Mouse (Mus musculus): ENCODE measurements around the gene Tspan14.

The Tspan14 gene

GRCm38 (mm10) chr14:40952301-40952700, 14.3 kb downstream of the Tspan14 start:
- no peak for DNase-seq (ENCODE audit: low spot score)

DNA sequence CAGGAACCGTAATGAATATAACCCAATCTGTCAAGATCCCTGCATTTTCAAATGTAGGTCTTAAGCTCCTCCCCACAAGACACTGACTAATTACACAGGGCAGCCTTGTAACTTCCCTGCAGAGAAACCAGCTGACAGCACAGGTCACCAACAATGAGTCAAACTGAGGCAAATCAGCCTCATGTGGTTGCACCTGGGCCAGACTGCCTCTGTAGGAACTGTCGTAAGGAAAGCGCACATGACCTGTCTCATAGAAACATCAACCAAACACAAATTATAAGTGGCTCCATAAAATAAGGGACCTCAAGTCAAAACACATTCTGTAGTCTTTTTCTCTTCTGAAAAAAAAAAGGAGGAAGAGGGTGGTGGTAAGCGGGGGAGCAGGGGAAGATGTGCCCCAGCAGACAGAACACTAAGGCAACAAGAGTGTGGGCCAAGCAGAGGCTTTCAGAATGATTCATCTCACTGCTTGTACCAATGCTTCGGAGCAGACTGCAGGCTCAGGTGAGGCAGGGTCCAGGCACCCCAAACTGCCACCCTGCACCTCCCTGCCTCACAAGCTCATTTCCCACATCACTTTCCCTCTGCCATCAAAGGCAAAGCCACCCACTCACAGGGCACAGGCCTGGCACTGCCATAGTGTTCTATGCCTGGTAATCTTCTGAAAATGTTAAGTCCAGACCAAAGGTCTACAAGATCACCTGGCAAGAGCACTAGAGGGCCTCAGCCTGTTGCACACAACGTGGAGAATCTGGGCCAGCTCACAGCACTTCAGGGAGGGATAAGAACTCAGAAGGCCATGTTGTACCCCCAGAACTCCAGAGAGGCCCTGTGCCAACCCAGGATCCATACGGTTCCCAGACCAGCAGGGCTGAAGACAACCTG, 16.6 kb downstream of the Tspan14 start:
- DNase-seq (ENCODE audit: low spot score) = no peak

GRCm38 (mm10) chr14:40949047-40949446, 17.6 kb downstream of the Tspan14 start:
- DNase-seq (ENCODE audit: low spot score) = no peak

DNA sequence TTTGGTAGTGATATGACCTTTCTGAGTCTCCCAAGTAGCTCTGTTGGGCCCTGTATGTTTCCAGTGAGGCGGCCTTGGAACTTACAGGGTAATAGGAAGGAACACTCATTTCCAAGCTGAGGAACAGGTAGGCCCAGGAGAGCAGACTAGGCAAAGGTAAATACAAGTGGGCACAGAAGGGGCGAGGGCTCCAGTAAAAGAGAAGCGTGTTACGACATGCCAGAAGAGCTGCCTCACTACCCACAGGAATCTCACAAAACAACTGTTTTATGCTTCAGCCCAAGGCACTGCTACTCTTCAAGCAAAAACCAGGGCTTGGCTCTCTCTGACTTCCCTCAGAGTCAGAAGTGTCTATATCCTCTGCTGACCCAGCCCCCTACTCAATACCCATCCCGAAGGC, 18.1 kb downstream of the Tspan14 start:
- no peak for DNase-seq (ENCODE audit: low spot score)

- peak; percentile 53 for DNase-seq (ENCODE audit: low spot score)
Measured at GRCm38 (mm10) chr14:40947431-40948394, 18.9 kb downstream of the Tspan14 start.

- DNase-seq (ENCODE audit: low spot score) = no peak
Measured at GRCm38 (mm10) chr14:40943802-40944201, 22.8 kb downstream of the Tspan14 start.

- no peak for DNase-seq (ENCODE audit: low spot score)
Measured at GRCm38 (mm10) chr14:40942429-40942828, 24.2 kb downstream of the Tspan14 start.

DNA sequence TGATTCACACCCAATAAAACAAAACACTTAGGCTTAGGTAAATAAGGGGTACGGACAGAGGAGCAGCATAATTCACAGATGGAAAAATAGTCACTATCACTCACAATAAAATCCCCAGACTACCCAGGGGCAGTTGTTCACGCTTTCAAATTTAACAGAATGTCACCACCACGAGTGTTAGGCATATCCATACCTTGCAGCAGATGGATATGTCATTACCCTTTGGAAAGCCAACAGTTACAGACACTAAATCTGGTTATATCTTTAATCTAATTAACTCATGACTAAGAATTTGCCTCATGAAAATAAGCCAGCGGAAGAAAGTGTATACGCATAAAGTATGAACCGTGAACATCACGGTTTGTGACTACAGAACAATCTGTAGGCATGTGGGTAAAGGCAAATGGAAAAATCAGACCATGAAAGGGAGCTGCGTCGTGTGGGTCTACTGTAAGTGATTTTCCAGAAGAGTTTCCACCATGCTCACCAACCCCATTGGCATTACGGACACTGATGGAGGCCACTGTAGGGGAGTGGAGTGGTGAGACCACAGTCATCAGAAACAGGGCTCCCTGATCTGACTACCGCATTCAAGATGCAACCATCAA, 28.1 kb downstream of the Tspan14 start:
- DNase-seq (ENCODE audit: low spot score) = no peak

- DNase-seq (ENCODE audit: low spot score) = no peak
Measured at GRCm38 (mm10) chr14:40937052-40937451, 29.6 kb downstream of the Tspan14 start.

- DNase-seq (ENCODE audit: low spot score) = no peak
Measured at GRCm38 (mm10) chr14:40935481-40935880, 31.1 kb downstream of the Tspan14 start.

GRCm38 (mm10) chr14:40935054-40935453, 31.6 kb downstream of the Tspan14 start:
- no peak for DNase-seq (ENCODE audit: low spot score)

DNA sequence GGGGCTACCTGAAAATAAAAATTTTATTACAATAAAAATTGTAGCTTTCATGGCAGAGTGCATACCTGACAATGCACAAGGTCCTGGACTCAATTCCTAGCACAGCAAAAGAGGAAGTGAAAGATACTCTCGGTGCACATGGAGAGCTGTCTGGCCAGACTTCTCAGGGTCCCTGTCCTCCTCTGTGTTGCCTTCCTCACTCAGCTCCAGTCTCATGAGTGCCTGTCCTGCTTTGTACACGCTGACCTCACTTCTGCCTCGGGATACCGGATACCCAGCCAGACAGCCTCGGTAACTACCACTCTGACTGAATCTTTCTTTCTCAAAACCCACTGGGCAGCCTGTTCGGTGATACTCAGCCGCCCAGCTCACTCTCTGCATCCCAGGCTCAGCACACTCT, 33.3 kb downstream of the Tspan14 start:
- DNase-seq (ENCODE audit: low spot score) = no peak

GRCm38 (mm10) chr14:40932225-40932624, 34.4 kb downstream of the Tspan14 start:
- no peak for DNase-seq (ENCODE audit: low spot score)

DNA sequence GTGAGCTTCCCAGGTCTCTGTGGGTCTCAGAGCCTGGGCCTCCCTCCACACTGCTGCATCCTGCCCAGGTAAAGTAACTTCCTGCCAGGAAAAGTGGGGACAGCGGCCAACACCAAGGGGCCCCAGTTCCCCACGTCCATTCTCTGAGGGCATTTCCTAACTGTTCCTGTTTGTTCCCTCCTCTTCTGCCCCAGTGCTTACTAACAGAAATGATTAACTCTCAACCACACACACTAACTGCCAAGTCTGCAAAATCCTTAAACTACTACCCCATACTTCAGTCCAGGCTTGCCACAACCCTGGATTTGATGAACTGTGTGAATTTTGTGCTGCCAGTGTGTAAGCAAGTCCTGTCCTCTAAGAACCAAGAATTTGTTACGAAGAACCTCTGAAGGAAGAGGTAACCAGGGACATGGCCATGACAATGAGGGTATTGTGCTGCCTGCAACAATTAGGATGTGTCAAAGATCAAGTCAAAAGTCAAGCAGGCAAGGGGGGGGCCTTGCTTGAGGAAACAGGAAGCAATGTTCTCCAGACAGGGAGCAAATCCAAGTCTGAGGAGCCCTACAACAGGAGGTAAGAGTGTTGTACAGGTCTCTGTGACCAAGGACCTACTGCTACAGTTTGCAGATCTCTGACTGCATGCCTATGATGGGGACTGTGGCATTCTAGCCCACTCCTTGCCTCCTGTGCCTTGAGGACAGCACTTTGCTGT, 35.3 kb downstream of the Tspan14 start:
- DNase-seq (ENCODE audit: low spot score) = no peak

DNA sequence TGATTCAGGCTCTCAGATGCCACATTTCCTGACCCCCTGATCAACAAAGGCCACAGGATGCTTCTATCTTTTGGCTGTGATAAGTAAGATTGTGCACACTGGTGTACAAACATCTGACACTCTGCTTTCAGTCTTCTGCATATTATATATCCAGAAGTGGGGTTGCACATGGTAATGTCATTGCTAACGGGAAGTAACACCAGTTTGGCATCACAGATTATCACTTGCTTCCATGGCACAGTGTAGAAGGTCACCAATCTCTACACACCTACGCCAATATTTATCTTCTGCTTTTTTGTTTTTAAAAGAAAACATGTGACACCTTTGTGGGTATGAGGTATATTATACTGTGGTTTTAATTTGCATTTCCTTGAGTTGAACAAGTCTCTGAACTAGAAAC, 36.7 kb downstream of the Tspan14 start:
- no peak for DNase-seq (ENCODE audit: low spot score)

- no peak for DNase-seq (ENCODE audit: low spot score)
Measured at GRCm38 (mm10) chr14:40928897-40929296, 37.7 kb downstream of the Tspan14 start.

DNA sequence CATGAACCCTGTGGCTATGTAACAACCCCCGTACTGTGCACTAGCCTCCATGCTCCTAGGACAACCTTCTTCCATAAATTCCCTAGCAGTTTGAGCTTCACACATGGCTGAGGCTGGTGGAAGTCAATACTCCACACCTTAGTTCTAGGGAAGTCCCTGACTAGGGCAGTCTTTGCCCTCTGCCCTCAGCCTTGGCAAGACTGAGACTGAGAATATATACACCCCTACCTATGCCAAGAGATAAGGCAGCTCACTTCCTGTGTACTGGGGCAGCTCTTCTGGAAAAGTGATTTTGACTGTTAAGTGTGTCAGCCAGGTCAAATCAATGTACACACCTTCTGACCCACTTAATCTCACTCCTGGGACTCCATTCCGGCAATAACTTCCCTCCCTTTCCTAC, 39.6 kb downstream of the Tspan14 start:
- DNase-seq (ENCODE audit: low spot score) = no peak

DNA sequence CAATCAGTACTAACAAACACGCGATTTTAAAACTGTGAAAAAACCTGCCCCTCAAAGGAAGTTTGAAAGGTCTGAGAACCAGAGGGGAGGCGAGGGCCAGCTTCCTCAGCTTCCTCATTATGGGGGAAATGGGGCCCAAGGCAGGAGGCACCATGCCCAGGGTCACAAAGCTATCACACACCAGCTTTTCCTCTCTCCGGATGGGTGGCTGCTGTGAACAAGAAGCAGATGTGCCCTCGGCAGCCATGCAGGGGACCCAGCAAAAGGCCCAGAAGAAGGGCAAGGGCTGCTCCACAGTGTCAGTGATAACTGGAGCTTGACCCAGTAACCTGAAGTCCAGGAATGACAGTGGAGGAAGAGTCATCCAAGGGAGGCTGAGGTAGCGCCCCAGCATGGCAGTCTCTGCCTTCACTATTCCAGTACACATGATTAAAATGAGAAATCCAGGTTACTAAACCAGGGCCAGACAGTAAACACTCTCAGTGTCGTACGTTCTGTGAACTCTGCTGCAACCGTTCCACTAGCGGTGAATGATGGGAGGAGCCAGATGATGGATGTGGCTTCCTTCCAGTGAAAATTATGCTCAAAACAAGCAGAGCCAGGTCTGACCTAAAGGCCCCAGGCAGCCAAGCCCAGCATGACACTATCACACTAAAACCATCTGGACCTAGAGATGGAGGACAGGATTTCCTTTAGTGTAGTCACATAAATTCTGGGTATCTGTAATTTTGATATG, 42.1 kb downstream of the Tspan14 start:
- DNase-seq (ENCODE audit: low spot score) = no peak

- no peak for DNase-seq (ENCODE audit: low spot score)
Measured at GRCm38 (mm10) chr14:40921241-40921640, 45.4 kb downstream of the Tspan14 start.

DNA sequence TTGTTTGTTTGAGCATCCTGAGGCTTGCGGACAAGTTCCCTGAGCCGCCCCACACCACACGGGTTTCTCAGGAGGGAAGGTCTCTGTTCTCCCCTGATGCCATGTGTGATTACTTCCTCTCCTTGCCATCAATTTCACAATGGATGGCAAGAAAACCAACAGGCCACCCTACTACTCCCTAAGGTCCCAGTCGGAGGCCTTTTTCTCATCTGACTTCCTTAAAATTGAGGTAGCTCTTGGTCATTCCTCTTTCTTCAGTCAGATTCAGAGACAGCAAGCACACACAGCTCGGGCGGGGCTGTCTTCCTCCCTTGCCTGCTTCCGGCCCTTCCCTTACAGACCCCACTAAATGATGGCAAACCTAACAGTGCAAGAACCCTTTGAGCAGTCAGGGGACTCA, 47.1 kb downstream of the Tspan14 start:
- no peak for DNase-seq (ENCODE audit: low spot score)

DNA sequence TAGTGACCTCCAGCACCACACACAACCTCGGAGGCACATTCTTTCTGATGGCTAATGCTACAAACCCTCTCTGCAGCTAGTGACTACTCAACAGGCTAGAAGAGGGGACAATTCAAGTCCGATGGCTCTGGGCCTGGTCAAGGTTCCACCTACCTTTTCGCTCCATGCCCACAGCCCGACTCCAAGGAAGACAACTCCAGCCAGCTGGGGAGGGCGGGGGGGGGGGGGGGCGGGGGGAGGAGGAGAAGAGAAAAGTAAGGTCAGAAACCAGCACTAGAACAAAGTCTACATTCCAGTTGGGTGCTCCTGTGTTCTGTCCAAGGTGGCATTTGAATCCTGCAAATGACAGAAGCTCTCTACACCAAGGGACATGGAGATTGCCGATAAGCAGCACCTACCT, 48.1 kb downstream of the Tspan14 start:
- no peak for DNase-seq (ENCODE audit: low spot score)
